Mouse (Mus musculus) fat pad, adult 2 months (tissue): ENCODE results near the gene Gm20498.

ENCODE experiments used
- DNase-seq: peaks from one replicate; pipeline ENCODE4 v3.0.0-alpha.2; 2011; ENCODE audit warnings: low read depth, low spot score; ENCODE audit errors: extremely low read depth

Gene Gm20498

GRCm38 (mm10) chr12:81333841-81334240, 198.9 kb downstream of the Gm20498 start:
- DNase-seq = no peak

- no peak for DNase-seq
Measured at GRCm38 (mm10) chr12:81332875-81333421, 199.8 kb downstream of the Gm20498 start, which contains the start of gene Slc8a3. Slc8a3 (minus strand) TSS chr12:81333180.

- DNase-seq = no peak
Measured at GRCm38 (mm10) chr12:81331937-81332874, 200.5 kb downstream of the Gm20498 start.

GRCm38 (mm10) chr12:81331046-81331638, 201.6 kb downstream of the Gm20498 start:
- no peak for DNase-seq

GRCm38 (mm10) chr12:81324991-81325390, 207.7 kb downstream of the Gm20498 start:
- no peak for DNase-seq

- no peak for DNase-seq
Measured at GRCm38 (mm10) chr12:81324116-81324515, 208.6 kb downstream of the Gm20498 start.

GRCm38 (mm10) chr12:81321021-81321420, 211.7 kb downstream of the Gm20498 start:
- no peak for DNase-seq

- DNase-seq = no peak
Measured at GRCm38 (mm10) chr12:81317811-81318210, 214.9 kb downstream of the Gm20498 start.

- DNase-seq = no peak
Measured at GRCm38 (mm10) chr12:81315953-81316352, 216.8 kb downstream of the Gm20498 start.
